Mouse (Mus musculus): ENCODE measurements around the gene Sct. TPM values are rescaled to one million over a fixed set of nuclear protein-coding genes. Genes with fewer than 3 reads are reported as not detected.
"Not testable (repeated sequence)": the region's sequence is repeated elsewhere in the genome, so short reads cannot be mapped to it uniquely, and the experiment has no call there.

Gene Sct
- total RNA-seq, 2 experiments from 2014 or later: 0.48 TPM; not detected in 1

DNA sequence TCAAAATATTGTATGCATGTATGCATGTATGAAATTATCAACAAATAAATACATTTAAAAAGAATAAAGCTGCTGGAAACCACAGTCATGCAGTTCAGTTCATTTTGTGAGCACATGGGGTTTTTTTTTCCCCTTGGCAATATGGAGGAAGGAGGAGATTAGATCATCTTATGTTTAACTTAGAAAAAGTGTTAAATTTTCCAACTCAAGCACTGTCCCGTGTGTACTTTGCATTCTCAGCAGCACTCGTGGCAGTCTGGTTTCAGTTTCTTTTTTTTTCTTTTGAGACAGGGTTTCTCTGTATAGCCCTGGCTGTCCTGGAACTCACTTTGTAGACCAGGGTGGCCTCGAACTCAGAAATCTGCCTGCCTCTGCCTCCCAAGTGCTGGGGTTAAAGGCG is 28.4 kb downstream of the Sct start:
- intact Hi-C loops (cut with DNase I); DNase-seq: not testable (repeated sequence)

DNA sequence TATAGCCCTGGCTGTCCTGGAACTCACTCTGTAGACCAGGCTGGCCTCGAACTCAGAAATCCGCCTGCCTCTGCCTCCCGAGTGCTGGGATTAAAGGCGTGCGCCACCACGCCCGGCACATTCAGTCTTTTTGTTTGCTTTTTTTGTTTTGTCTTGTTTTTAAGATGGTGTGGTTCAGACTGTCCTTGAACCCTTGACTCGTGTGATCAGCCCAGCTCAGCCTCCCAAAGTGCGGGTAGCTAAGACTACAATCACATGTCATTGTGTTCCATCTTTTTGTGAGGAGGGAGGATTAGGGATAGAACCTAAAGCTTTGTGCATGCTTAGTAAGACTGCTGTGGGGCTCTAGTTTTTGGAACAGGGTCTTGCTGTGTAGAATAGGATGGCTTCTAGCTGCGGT is 47.4 kb downstream of the Sct start:
- intact Hi-C loops (cut with DNase I): no loop called here
- DNase-seq: no peak

DNA sequence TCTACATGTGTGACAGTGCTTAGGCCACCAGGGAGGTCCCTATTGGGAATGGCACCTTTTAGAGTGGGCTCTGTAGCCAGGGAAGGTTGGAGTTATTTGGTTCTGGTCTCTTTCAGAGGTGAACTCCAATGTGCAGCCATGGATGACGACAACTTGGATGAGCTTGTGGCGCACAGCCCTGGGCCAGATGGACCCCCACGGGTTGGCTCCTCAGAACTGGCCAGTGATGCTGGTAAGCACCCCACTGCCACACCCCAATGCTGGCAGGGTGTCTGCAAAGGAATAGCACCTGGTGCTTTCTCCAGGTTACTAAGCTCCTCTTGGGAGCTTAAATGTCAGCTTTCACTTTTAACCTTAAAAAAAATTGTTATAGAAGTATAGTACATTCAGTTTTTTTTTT is 47.8 kb downstream of the Sct start:
- intact Hi-C loops (cut with DNase I): no loop called here
- DNase-seq: no peak

DNA sequence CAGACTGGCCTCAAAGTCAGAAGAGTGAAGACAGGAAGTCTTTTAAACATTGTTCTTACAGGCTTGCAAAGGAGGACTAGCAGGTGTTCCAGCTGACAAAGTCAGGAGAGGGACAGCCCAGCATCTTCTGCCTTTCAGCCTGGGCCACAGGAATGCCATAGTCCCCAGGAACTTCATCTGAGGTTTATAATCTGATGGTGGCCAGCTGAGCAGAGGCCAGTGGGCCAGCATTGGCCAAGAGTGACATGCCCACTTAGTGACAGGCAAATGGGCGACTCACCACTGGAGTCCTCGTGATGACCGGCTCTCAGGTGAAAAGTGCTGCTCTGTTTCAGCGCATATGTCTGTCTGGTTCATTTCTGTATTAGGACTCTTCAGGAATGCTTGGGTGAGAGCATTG is 48.4 kb downstream of the Sct start:
- intact Hi-C loops (cut with DNase I): no loop called here
- no peak for DNase-seq

DNA sequence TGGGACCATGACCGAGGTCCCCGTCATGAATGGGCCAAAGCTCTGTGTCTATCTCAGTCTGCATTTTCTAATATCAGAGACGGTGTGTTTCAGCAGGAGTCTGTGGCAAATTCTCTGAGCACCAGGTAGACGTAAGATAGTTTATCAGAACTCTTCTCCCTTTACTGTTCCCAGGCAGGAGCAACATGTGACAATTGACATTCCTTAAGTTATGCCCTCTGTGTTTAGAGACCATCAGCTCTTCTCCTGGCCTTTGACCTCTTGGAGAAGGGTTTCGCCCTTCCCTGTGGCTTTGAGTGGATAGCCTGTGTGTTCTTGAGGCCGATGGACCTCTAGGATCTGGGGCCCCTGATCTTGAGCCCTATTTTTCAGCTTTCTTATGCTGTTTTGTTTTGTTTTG is 49.2 kb downstream of the Sct start:
- intact Hi-C loops (cut with DNase I): loop anchor here (2.0 kb wide), 1 partner anchor 133 kb away; no protein-coding TSS in a partner anchor

More for the DNA sequence above, 49.2 kb downstream of the Sct start:
- no peak for DNase-seq

Other genes starting within 250 kb of the Sct start
- gene B4galnt4, start 218.0 kb downstream of the Sct start, total RNA-seq (2021): under 1 TPM in 1 of 2 experiments, not detected in 1; 0.22 TPM
- gene Pkp3, start 200.9 kb downstream of the Sct start, total RNA-seq (2021): under 1 TPM in 1 of 2 experiments, not detected in 1; 0.24 TPM
- gene Sigirr, start 178.6 kb downstream of the Sct start, total RNA-seq (2021): 1 to 10 TPM; 6.7 to 8.2 TPM
- gene Ano9, start 161.3 kb downstream of the Sct start, total RNA-seq (2021): under 1 TPM; 0.10 to 0.14 TPM
- 10 to 100 TPM; 37.4 to 45.9 TPM for gene Ptdss2, start 156.8 kb downstream of the Sct start, total RNA-seq (2021)
- 10 to 100 TPM; 72.9 to 75.3 TPM for gene Rnh1, start 106.3 kb downstream of the Sct start, total RNA-seq (2021)
- gene Hras, start 85.1 kb downstream of the Sct start, total RNA-seq (2021): 100 to 1,000 TPM; 102 to 114 TPM
- gene Lrrc56, start 85.0 kb downstream of the Sct start, total RNA-seq (2021): 1 to 10 TPM; 3.3 to 4.0 TPM
- not detected for gene Lmntd2, start 65.1 kb downstream of the Sct start, total RNA-seq (2021)
- gene Rassf7, start 63.3 kb downstream of the Sct start, total RNA-seq (2021): 1 to 10 TPM; 1.9 to 4.9 TPM
- 10 to 100 TPM; 46.1 to 47.4 TPM for gene Phrf1, start 50.3 kb downstream of the Sct start, total RNA-seq (2021)
- gene Irf7, start 12.7 kb downstream of the Sct start, total RNA-seq (2021): 1 to 10 TPM; 1.7 TPM
- not detected for gene Cdhr5, start 2.3 kb downstream of the Sct start, total RNA-seq (2021)
- not detected for gene Drd4, start 12.9 kb upstream of the Sct start, total RNA-seq (2021)
- 10 to 100 TPM; 25.0 to 27.0 TPM for gene Deaf1, start 48.6 kb upstream of the Sct start, total RNA-seq (2021)
- 10 to 100 TPM; 13.5 to 14.7 TPM for gene Tmem80, start 48.6 kb upstream of the Sct start, total RNA-seq (2021)
- gene Eps8l2, start 59.7 kb upstream of the Sct start, total RNA-seq (2021): 1 to 10 TPM; 2.8 to 3.0 TPM
- 100 to 1,000 TPM; 137 to 155 TPM for gene Taldo1, start 113.1 kb upstream of the Sct start, total RNA-seq (2021)
- 10 to 100 TPM; 12.2 to 15.0 TPM for gene Gatd1, start 135.0 kb upstream of the Sct start, total RNA-seq (2021)
- gene Cend1, start 150.4 kb upstream of the Sct start, total RNA-seq (2021): 1 to 10 TPM; 1.6 TPM
- 10 to 100 TPM; 53.3 to 59.8 TPM for gene Slc25a22, start 158.8 kb upstream of the Sct start, total RNA-seq (2021)
- 1 to 10 TPM; 2.3 to 3.5 TPM for gene Pidd1, start 164.9 kb upstream of the Sct start, total RNA-seq (2021)
- 1,000 to 10,000 TPM; 1,065 to 1,124 TPM for gene Rplp2, start 168.2 kb upstream of the Sct start, total RNA-seq (2021)
- gene Pnpla2, start 176.1 kb upstream of the Sct start, total RNA-seq (2021): 100 to 1,000 TPM; 244 to 353 TPM
- 10 to 100 TPM; 23.2 to 26.1 TPM for gene Cracr2b, start 182.0 kb upstream of the Sct start, total RNA-seq (2021)
- 100 to 1,000 TPM; 297 to 312 TPM for gene Cd151, start 188.3 kb upstream of the Sct start, total RNA-seq (2021)
- gene Polr2l, start 196.0 kb upstream of the Sct start, total RNA-seq (2021): 10 to 100 TPM; 59.8 to 65.5 TPM
- gene Tspan4, start 196.1 kb upstream of the Sct start, total RNA-seq (2021): 10 to 100 TPM; 37.3 to 38.9 TPM

All from heart, postnatal 10 days (tissue).